Mouse (Mus musculus) limb, embryonic 14.5 days (tissue): ENCODE data around the gene Olfr799. TPM values are rescaled to one million over a fixed set of nuclear protein-coding genes. Genes with fewer than 3 reads are reported as not detected.

Source experiments
- ATAC-seq: fragments of 200-750 bp; cut with Nextera tagmentation; 2 replicates; pipeline ENCODE4 v1.8.0; 2017; ENCODE audit warnings: low read depth, moderate number of reproducible peaks, moderate TSS enrichment; ENCODE audit not compliant: low FRiP score
- DNase-seq: peaks from one replicate; pipeline ENCODE4 v3.0.0-alpha.2; 2015; ENCODE audit warnings: low spot score
- H3K27ac ChIP-seq: fragments of 300-500 bp; sonication (generic); replicated peaks from 2 replicates; pipeline ENCODE4 v1.5.1; 2014; ENCODE audit warnings: low read depth, mild to moderate bottlenecking, low read length, moderate library complexity, mixed read lengths
- H3K27me3 ChIP-seq: fragments of 300-500 bp; sonication (generic); 2 replicates; pipeline ENCODE4 v1.6.1; 2014; ENCODE audit warnings: low read length, mixed read lengths; ENCODE audit not compliant: control insufficient read depth, insufficient read depth
- H3K36me3 ChIP-seq: fragments of 300-500 bp; sonication (generic); 2 replicates; pipeline ENCODE4 v1.6.1; 2014; ENCODE audit warnings: mild to moderate bottlenecking, low read length, moderate library complexity, mixed read lengths; ENCODE audit not compliant: control insufficient read depth, insufficient read depth
- H3K4me1 ChIP-seq: fragments of 300-500 bp; sonication (generic); 2 replicates; pipeline ENCODE4 v1.6.1; 2014; ENCODE audit warnings: antibody characterized with exemption, low read length, mixed read lengths; ENCODE audit not compliant: control insufficient read depth, insufficient read depth
- H3K4me2 ChIP-seq: fragments of 300-500 bp; sonication (generic); replicated peaks from 2 replicates; pipeline ENCODE4 v1.6.1; 2014; ENCODE audit warnings: low read depth, mild to moderate bottlenecking, low read length, moderate library complexity; ENCODE audit not compliant: severe bottlenecking
- H3K4me3 ChIP-seq: fragments of 300-500 bp; sonication (generic); replicated peaks from 2 replicates; pipeline ENCODE4 v1.5.1; 2014; ENCODE audit warnings: low read length
- H3K9ac ChIP-seq: fragments of 300-500 bp; sonication (generic); 2 replicates; pipeline ENCODE4 v1.6.1; 2014; ENCODE audit warnings: mild to moderate bottlenecking, low read depth, low read length, moderate library complexity; ENCODE audit not compliant: severe bottlenecking
- H3K9me3 ChIP-seq: fragments of 300-500 bp; sonication (generic); 2 replicates; pipeline ENCODE4 v1.6.1; 2016; ENCODE audit warnings: low read length; ENCODE audit not compliant: control insufficient read depth
- POLR2A ChIP-seq: fragments of 200-500 bp; IDR thresholded peaks from 2 replicates; pipeline ENCODE4 v1.8.0; 2012; ENCODE audit warnings: inconsistent platforms, mild to moderate bottlenecking, moderate library complexity, borderline replicate concordance; ENCODE audit not compliant: insufficient read depth, insufficient read length; ENCODE audit errors: extremely low read depth
- WGBS: fragments of 180-500 bp; shearing (Covaris S2); extraction: QIAGEN DNeasy Blood & Tissue Kit; methylation state at CpG from one replicate; pipeline ENCODE4 v1.1.7; 2014; 5-methylcytosine and 5-hydroxymethylcytosine counted together
- polyA plus RNA-seq, 2 experiments: library from polyadenylated mRNA; depleted of rRNA in 1 of 2; stranded (reverse) in 1 of 2; unstranded in 1 of 2; fragments of >200 nt; fragmentation: Nextera tagmentation in 1 of 2; extraction: Ambion mirVana in 1 of 2; gene quantifications; 2 replicates each; pipeline versions ENCODE4 v1.2.1 to v1.2.3; 2012 to 2014

Gene Olfr799
- polyA plus RNA-seq (2012; rRNA removed) (not detected in 2 replicates), polyA plus RNA-seq (2014; fragmentation: Nextera tagmentation; extraction: Ambion mirVana) (not detected in 2 replicates)

DNA sequence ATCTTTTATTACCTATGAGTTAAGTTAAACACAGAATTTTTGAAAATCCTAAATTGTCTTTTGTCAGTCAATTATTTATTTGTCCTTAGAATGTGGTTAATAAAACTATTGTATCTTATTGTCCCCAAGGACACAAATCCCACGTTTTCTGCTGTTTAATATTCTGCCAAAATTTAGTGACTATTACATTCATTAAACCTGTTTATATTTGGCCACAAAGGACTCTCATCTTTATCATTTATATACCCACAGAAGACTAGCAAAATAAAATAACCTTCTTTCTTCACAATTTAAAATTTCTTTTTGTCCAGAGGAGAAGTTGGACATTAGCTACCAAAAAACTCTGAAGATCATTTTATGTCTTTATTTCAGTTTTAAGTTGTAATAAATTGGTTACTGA lies at the start of gene Olfr799:
Gene Olfr799, plus strand, starts transcription at position 301 of the 400 bp plus-strand sequence.
- H3K36me3 ChIP-seq = no peaks in the 10 kb centered on the region
- TF ChIP-seq POLR2A = no peak
- DNase-seq (no peak), ATAC-seq (no peak)
- 33% methylated on average over 1 of the region's 1 CpGs for WGBS
- H3K4me2 ChIP-seq = no peak within 1 kb of the TSS
- H3K27ac ChIP-seq = no peak within 1 kb of the TSS
- H3K9me3 ChIP-seq = no peaks in the 10 kb centered on the region
- H3K4me3 ChIP-seq = no peak within 1 kb of the TSS
- no peak within 1 kb of the TSS for H3K9ac ChIP-seq
- H3K27me3 ChIP-seq = no peaks in the 10 kb centered on the region
- no peaks in the 10 kb centered on the region for H3K4me1 ChIP-seq

DNA sequence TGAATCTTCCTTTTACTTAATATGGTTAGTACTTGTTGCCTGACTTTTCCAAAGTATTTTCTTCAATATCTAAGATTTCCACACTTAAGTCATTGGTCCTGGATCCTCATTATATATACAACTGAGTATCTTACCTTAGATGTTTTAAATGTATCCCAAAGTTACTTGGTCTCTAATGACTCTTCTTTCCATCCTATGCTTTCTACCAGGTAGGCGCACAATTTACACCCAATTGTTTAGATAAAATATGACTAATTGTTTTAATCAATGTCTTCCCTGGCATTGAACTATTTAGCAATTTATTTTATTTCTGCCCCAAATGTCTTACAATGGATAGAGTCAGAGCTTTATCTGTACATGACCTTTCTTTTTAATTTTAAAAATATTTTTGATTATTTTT lies 24.8 kb upstream of the Olfr799 start, which contains the start of gene Olfr796:
Gene Olfr796, minus strand, starts transcription at position 101 of the 400 bp plus-strand sequence.
- H3K4me1 ChIP-seq = no peaks in the 10 kb centered on the region
- H3K27me3 ChIP-seq = no peaks in the 10 kb centered on the region
- ATAC-seq = no peak
- H3K27ac ChIP-seq = no peak within 1 kb of the TSS
- H3K36me3 ChIP-seq = no peaks in the 10 kb centered on the region
- no peak within 1 kb of the TSS for H3K4me2 ChIP-seq
- no peak for DNase-seq
- no peak within 1 kb of the TSS for H3K4me3 ChIP-seq
- 88% methylated on average over 1 of the region's 1 CpGs for WGBS
- no peak for TF ChIP-seq POLR2A
- H3K9me3 ChIP-seq = no peaks in the 10 kb centered on the region
- no peak within 1 kb of the TSS for H3K9ac ChIP-seq

GRCm38 (mm10) chr10:129621724-129622123 lies 15.6 kb upstream of the Olfr799 start:
- no peak overlapping the region for H3K4me3 ChIP-seq
- DNase-seq (no peak), ATAC-seq (no peak)
- WGBS = 19% methylated on average over 1 of the region's 1 CpGs
- H3K4me1 ChIP-seq = no peaks in the 10 kb centered on the region
- no peak for TF ChIP-seq POLR2A
- no peaks in the 10 kb centered on the region for H3K27me3 ChIP-seq
- no peak overlapping the region for H3K4me2 ChIP-seq
- H3K9ac ChIP-seq = no peak overlapping the region
- no peaks in the 10 kb centered on the region for H3K9me3 ChIP-seq
- H3K36me3 ChIP-seq = no peaks in the 10 kb centered on the region
- no peak overlapping the region for H3K27ac ChIP-seq

DNA sequence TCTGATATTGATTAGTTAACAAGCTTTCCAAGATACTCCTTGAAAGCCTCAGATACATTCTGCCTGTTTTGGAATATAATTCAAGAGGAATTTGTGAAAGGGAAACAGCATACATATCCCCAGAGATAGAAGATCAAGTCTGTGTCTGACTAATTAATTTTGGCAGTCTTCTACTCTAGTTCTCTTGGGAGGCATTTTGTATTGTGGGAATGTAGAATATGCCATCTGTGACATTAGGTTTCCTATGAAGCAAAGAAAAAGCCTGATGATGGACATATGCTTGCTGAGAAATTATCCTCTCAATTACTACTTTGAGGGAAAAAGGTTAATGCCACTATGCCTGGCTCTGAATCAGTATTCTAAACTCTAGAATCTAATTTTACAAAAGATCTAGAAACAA lies 14.0 kb upstream of the Olfr799 start:
- Histone ChIP-seq H3K27ac (no peak overlapping the region), H3K4me3 (no peak overlapping the region), H3K4me1 (no peaks in the 10 kb centered on the region), H3K27me3 (no peaks in the 10 kb centered on the region), H3K36me3 (no peaks in the 10 kb centered on the region), H3K4me2 (no peak overlapping the region), H3K9ac (no peak overlapping the region), H3K9me3 (no peaks in the 10 kb centered on the region)
- no peak for TF ChIP-seq POLR2A
- DNase-seq (no peak), ATAC-seq (no peak)

DNA sequence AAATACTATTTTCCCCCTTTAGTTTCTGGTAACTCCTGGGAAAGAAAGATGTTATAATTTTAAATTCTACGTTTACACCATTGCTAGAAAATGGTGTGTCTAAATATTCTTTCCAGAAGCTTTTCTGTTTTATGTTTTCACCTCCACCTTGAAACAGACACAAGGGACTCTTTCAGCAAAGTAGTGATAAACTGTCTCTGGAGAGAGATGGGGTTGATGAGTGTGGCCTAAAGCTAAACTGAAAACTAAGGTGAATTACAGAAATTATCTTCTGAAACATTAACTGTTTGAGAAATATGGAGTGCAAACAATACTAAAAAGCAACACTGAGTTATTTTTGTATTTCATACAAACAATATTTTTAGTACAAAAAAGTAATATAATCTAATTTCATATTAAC lies 9.4 kb upstream of the Olfr799 start, which contains the start of gene Olfr798:
Gene Olfr798, minus strand, starts transcription at position 101 of the 400 bp plus-strand sequence.
- no peak for TF ChIP-seq POLR2A
- Histone ChIP-seq H3K9me3 (no peaks in the 10 kb centered on the region), H3K27me3 (no peaks in the 10 kb centered on the region), H3K4me3 (no peak within 1 kb of the TSS), H3K4me1 (no peaks in the 10 kb centered on the region), H3K9ac (no peak within 1 kb of the TSS), H3K27ac (no peak within 1 kb of the TSS), H3K4me2 (no peak within 1 kb of the TSS), H3K36me3 (no peaks in the 10 kb centered on the region)
- 73% methylated on average over 1 of the region's 1 CpGs for WGBS
- DNase-seq = no peak
- no peak for ATAC-seq

DNA sequence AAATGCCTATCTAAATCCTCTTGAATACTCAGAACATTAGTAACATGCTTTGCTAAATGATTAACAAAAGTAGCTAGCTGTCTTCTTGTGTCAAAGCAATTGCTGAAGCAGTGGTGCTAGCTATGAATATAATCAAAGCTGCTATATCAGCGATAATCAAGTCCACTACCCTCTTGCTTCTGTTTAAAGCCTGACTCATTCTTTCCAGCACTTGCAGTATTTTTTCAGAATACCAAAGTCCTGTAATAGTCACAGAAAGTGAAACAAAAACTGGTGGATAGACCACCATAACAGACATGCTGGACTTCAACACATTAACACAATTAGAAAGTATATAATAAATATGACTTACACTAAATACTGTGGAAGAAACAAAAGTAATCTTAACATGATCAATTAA lies 14.5 kb downstream of the Olfr799 start:
- ATAC-seq (no peak), DNase-seq (no peak)
- no peak for TF ChIP-seq POLR2A
- no peaks in the 10 kb centered on the region for H3K4me1 ChIP-seq
- no peak overlapping the region for H3K4me2 ChIP-seq
- H3K9me3 ChIP-seq = no peaks in the 10 kb centered on the region
- no peak overlapping the region for H3K27ac ChIP-seq
- H3K4me3 ChIP-seq = no peak overlapping the region
- no peak overlapping the region for H3K9ac ChIP-seq
- no peaks in the 10 kb centered on the region for H3K27me3 ChIP-seq
- 80% methylated on average over 1 of the region's 1 CpGs for WGBS
- H3K36me3 ChIP-seq = no peaks in the 10 kb centered on the region
